Mouse (Mus musculus) cerebellum, postnatal 14 days (tissue): ENCODE results near the gene Chid1.

Experiments used
- DNase-seq, 2 experiments: peaks; one replicate each; pipeline ENCODE4 v3.0.0; 2021; ENCODE audit warnings: mixed read lengths in 2 of 2

Chid1 gene

GRCm38 (mm10) chr7:141558329-141558776 lies 18.7 kb upstream of the Chid1 start:
- DNase-seq = no peak

- DNase-seq = no peak
Measured at GRCm38 (mm10) chr7:141550464-141550863, 10.8 kb upstream of the Chid1 start.

- no peak for DNase-seq
Measured at GRCm38 (mm10) chr7:141549432-141550061, 9.9 kb upstream of the Chid1 start.

- DNase-seq = peak; percentile 69
Measured at GRCm38 (mm10) chr7:141544654-141545053, 5.0 kb upstream of the Chid1 start.

GRCm38 (mm10) chr7:141542588-141542987 lies 2.9 kb upstream of the Chid1 start:
- DNase-seq = peak; percentile 31 to 44

- DNase-seq = no peak
Measured at GRCm38 (mm10) chr7:141541681-141542080, 2.0 kb upstream of the Chid1 start.

GRCm38 (mm10) chr7:141540312-141541081 lies 840 bp upstream of the Chid1 start:
- peak; percentile 92 to 95 for DNase-seq

GRCm38 (mm10) chr7:141538852-141539555 lies 653 bp downstream of the Chid1 start:
- DNase-seq = peak in 1 of 2 experiments; percentile 36

GRCm38 (mm10) chr7:141535570-141535969 lies 4.1 kb downstream of the Chid1 start:
- DNase-seq = no peak

- DNase-seq = peak in 1 of 2 experiments; percentile 19
Measured at GRCm38 (mm10) chr7:141525580-141525925, 14.1 kb downstream of the Chid1 start.

GRCm38 (mm10) chr7:141524760-141525579 lies 14.7 kb downstream of the Chid1 start:
- DNase-seq = peak; percentile 92

GRCm38 (mm10) chr7:141524271-141524670 lies 15.4 kb downstream of the Chid1 start:
- no peak for DNase-seq

GRCm38 (mm10) chr7:141523007-141523406 lies 16.6 kb downstream of the Chid1 start:
- peak; percentile 48 to 65 for DNase-seq

GRCm38 (mm10) chr7:141519795-141520194 lies 19.9 kb downstream of the Chid1 start:
- DNase-seq = peak in 1 of 2 experiments; percentile 8

- DNase-seq = no peak
Measured at GRCm38 (mm10) chr7:141518926-141519325, 20.7 kb downstream of the Chid1 start.

GRCm38 (mm10) chr7:141518296-141518695 lies 21.4 kb downstream of the Chid1 start:
- DNase-seq = peak in 1 of 2 experiments; percentile 15

GRCm38 (mm10) chr7:141517638-141518037 lies 22.0 kb downstream of the Chid1 start:
- peak in 1 of 2 experiments; percentile 10 for DNase-seq

GRCm38 (mm10) chr7:141510681-141511191 lies 28.9 kb downstream of the Chid1 start:
- DNase-seq = peak; percentile 64 to 80

- DNase-seq = peak; percentile 36 to 71
Measured at GRCm38 (mm10) chr7:141510196-141510595, 29.5 kb downstream of the Chid1 start.

- no peak for DNase-seq
Measured at GRCm38 (mm10) chr7:141508160-141508559, 31.5 kb downstream of the Chid1 start.

- DNase-seq = no peak
Measured at GRCm38 (mm10) chr7:141506278-141506677, 33.4 kb downstream of the Chid1 start.

- DNase-seq = peak; percentile 81 to 89
Measured at GRCm38 (mm10) chr7:141502556-141502905, 37.1 kb downstream of the Chid1 start.
